Mouse (Mus musculus) layer of hippocampus, adult 18-20 months (tissue): ENCODE data around the gene Psors1c2. TPM values are rescaled to one million over a fixed set of nuclear protein-coding genes. Genes with fewer than 3 reads are reported as not detected.
A peak's percentile ranks its signal among the peaks of the same experiment; 100 is the strongest.

Source experiments
- DNase-seq, 2 experiments: peaks; one replicate each; pipeline ENCODE4 v3.0.0; 2022; ENCODE audit warnings: low spot score in 2 of 2
- total RNA-seq, 2 experiments: library from RNA; stranded (reverse); gene quantifications; 2 replicates each; pipeline ENCODE4 v1.2.3; 2021

Gene Psors1c2
- total RNA-seq, 2 experiments from 2014 or later = 0.41 to 0.79 TPM

- DNase-seq = peak; percentile 94 to 97
Measured at GRCm38 (mm10) chr17:35516652-35517500, 16.1 kb upstream of the Psors1c2 start, which contains the start of the genes Tcf19 and Cchcr1. Tcf19 (minus strand) TSS chr17:35516824. Cchcr1 (plus strand) TSS chr17:35517100.

DNA sequence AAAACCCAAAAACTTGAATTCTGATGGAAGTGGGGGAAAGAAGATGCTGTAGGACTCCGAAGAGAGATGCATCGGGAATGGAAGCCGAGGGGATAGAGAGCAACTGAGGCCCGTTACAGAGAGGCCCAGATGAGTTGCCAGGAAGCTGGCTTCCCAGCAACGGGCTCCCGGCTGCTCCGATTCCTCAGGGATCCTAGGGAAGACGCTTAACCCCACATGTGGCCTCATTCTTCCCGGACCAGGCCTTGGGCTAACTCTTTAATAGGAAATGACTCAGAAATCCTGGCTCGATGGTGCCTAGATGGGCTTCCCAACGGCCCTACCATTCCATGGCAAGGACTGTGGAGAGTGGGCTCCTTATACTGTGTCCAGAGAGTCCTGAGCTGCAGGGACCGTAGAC is 15.5 kb upstream of the Psors1c2 start:
- no peak for DNase-seq

GRCm38 (mm10) chr17:35524354-35524753 is 8.6 kb upstream of the Psors1c2 start:
- no peak for DNase-seq

DNA sequence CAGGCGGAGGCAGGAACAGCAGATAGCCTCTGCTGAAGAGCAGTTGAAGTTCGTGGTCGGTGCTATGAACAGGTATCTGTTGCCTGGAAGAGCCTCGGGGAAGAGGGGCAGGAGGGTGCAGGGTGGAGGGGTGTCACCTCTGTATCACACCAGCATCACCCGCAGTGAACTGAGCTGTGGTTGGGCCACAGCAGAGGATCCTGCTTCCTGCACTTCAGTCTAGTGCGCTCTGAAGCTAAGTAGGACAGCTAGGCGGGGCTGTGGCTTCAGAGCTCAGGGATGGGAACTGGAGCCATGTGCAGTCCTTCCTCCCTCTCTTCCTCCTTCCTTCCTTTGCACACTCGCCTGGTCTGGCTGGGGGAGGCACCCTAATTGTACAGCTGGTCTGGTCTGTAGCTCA is 6.4 kb upstream of the Psors1c2 start:
- DNase-seq = no peak

DNA sequence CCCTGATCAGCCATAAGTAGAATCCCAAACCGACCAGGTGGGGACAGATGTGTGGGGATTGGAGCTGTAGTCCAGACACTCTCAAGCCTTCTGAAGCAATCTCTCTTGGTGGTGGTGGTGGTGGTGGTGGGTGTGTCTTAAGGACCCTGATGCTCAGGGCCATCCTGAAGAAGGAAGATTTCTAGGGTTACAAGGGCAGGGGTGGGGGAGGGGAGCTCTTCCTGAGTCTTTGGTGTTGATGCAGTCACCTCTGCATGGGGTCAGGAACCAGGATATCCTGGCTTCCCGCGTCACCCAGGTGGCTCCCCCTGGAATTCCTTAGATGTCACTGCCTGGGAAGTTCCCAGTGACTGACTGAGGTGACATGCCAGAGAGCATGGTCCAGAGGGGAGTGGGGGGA is 641 bp upstream of the Psors1c2 start:
- DNase-seq = no peak

DNA sequence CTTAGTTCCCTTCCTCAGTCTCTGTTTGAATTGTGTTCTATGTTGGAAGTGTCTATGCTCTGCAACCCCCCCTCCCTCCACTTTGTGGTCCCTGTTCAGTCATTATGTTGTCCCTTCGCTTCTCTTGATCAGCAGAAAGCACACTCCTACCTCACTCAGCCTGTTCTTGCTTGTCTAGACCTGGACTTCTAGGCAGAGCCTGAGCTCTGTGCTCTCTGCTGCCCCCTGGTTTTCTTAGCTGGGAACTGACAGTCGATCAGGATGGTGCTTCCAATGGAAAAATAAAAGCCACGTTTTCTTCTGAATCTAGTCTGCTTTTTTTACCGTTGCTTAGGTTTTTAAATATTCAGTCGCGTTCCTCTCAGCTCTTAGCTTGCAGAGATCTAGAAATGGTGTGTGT is 1.3 kb downstream of the Psors1c2 start:
- peak; percentile 62 to 90 for DNase-seq

GRCm38 (mm10) chr17:35537421-35537820 is 4.4 kb downstream of the Psors1c2 start:
- no peak for DNase-seq

DNA sequence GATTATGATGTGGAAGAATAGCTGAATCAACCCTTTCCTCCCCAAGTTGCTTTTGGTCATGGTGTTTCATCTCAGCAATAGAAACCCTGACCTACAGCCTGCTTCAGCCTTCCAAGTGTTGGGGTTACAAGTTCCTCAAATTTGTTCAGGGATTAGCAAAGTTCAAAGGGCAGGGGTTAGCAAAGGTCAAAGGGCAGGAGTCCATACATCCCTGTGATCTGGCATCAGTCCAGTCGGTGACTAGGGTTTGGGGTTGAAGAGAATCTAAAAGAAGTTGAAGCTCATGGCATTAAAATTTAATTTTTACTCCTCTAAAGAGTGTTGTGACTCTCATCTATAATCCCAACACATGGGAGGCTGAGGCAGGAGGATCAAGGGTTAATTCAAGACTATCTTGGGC is 5.5 kb downstream of the Psors1c2 start:
- no peak for DNase-seq

DNA sequence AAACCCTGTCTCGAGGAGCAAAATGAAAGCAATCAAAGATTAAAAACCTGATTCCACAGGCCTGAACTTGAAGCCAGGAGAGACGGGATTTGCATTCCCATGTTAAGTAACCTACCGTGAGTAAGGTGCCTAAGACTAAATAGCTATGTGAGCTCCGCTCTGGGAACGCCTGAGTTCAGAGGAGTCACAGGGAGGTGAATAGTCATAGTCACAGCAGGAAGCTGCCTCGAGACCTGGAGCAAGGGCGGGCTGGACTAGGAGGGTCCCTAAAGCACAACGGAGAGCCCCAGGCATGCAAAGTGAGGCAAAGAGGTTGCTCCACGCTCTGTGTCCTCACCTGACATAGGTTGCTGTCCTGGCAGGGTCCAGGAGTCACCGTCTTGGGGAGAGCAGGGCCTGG is 6.5 kb downstream of the Psors1c2 start:
- DNase-seq = no peak

- DNase-seq = peak; percentile 16 to 41
Measured at GRCm38 (mm10) chr17:35542761-35543411, 9.9 kb downstream of the Psors1c2 start.

- DNase-seq = no peak
Measured at GRCm38 (mm10) chr17:35543412-35543861, 10.4 kb downstream of the Psors1c2 start.

DNA sequence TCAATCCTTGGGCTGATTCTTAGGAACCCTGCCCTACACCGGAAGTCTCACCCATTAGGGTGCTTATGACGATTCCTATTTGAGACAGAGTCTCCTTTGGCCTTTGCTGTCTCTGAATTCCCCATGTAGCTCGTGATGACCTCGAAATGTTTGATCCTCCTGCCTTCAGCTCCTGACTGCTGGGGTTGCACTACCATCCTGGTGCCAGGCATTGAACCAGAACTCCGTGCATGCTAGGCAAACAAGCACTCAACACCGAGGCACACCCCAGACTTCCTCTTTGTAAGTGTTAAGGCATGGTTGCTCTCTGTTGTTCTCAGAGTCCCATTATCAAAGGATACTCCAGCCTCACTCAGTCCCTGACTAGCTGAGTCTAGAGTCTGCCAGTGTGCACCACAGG is 11.0 kb downstream of the Psors1c2 start:
- no peak for DNase-seq

DNA sequence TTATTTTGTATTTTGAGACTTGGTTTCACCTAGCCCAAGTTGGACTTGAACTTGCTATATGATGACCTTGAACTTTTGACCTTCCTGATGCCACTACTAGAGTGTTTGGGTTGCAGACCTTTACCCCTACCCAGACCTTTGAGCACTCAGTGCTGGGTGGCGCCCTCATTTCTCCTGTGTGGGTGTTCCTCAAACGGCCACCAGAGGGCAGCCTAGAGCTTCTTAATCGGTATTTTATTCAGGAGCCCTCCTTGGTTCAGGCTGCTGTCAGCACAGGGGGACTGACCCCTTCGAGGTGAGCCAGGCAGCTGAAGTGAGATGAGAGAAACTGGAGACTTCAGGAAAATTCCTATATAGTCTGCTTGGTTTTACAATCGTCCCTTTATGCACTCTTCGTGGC is 11.7 kb downstream of the Psors1c2 start:
- DNase-seq = peak in 1 of 2 experiments; percentile 71

DNA sequence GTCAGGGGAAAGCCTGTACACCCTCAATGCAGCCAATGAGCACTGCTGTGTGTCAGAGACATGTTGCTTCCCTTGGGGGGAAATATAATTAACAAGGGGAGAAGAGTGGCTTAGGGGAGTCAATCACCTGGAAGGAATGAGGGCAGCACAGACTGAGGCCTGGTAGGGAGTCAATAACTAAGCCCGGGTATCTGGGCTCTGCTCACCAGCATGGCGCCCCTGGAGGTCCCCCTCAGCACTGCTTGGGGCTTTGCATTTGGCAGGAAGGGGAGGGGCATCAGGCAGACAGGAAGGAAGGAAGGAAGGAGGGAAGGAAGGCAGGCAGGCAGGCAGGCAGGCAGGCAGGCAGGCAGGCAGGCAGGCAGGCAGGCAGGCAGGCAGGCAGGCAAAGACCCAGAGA is 14.5 kb downstream of the Psors1c2 start:
- DNase-seq = no peak

DNA sequence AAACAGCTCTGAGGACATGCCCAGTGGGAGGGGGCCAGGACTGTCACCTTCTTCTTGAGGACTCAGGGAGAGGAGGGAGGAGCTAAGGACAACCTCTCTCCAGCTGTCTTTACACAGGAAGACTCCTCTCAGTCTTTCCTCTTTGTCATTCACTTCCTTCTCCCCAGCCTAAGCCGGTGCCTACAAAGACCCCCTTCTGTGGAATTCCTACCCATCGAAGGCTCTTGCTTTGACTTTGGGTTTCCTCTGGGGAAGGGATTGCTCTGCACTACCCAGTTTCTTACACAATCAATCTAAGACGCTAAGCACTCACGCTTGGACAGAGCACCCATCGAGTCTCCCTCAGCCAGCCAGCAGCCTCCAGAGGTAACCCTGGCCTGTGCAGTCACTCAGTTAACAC is 15.6 kb downstream of the Psors1c2 start:
- no peak for DNase-seq

DNA sequence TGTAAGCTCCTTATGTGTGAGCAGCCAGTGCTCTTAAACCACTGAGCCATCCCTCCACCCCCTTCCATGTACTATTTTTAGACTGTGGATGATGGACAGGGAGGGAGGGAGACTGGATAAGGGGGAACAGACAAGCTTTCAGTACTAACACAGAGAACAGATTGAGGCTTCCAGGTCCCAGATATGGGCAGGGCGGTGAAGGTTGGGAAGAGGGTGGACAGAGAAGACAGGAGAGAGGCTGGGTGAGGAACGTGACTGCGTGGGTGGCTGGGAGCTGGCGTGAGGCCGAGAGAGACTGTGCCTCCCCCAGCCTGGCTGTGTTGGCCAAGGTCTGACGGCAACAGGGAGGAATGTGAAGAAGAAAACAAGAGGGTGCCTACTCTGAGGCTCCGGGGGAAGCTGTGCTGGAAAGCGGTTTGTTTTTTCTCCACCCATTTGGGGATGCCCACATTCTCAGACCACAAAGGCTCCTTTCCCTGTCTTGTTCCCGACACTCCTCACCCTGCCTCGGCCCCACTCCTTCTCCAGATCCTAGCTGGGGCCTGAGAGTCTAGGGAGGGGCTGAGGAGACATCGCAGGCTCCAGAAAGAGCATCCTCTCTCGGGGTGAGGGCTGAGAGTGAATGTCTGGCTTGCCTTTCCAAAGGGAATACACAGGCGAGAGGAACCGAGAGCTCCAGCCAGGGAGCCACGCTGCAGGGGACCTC is 16.6 kb downstream of the Psors1c2 start:
- DNase-seq = peak; percentile 61 to 70

- DNase-seq = no peak
Measured at GRCm38 (mm10) chr17:35550143-35550494, 17.1 kb downstream of the Psors1c2 start.

DNA sequence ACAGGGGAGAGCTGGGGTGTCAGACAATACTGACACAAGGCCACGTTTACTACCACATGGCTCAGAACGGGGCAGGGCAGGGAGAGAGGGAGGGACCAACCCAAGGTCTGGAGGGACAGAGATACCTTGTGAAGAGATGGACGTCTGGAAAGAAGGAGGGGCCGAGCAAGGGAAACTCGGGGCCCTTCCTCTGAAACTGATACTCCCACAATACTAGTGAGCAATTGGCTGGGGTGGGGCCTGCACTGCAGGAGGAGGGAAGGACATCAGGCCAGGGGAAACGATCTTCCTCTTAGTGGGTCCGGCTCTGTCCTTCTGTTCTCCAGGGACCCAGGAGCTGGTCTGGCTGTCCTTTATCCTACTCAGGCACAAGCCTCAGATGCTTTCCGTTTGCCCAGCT is 17.9 kb downstream of the Psors1c2 start:
- DNase-seq = no peak

- DNase-seq = no peak
Measured at GRCm38 (mm10) chr17:35551881-35552414, 18.9 kb downstream of the Psors1c2 start, which contains the start of gene Cdsn. Cdsn (plus strand) TSS chr17:35552128.

DNA sequence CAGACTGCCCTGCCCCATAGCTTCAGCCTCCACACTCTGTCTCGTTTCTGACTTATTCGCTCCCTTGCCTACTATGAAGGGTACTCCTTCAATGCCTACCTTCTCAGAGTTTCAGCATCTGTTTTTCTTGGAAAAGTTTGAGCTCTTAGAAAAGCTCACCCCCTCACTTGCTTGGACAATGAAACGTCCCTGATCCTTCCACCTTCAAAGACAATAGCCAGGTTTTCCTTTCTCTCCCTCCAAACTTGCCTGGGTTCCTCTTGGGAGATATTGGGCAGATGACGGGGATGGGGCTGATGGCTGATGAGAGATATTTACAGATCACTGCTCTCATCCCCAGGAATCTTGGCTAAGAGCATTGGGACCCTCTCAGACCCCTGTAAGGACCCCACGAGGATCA is 21.3 kb downstream of the Psors1c2 start:
- DNase-seq = no peak

DNA sequence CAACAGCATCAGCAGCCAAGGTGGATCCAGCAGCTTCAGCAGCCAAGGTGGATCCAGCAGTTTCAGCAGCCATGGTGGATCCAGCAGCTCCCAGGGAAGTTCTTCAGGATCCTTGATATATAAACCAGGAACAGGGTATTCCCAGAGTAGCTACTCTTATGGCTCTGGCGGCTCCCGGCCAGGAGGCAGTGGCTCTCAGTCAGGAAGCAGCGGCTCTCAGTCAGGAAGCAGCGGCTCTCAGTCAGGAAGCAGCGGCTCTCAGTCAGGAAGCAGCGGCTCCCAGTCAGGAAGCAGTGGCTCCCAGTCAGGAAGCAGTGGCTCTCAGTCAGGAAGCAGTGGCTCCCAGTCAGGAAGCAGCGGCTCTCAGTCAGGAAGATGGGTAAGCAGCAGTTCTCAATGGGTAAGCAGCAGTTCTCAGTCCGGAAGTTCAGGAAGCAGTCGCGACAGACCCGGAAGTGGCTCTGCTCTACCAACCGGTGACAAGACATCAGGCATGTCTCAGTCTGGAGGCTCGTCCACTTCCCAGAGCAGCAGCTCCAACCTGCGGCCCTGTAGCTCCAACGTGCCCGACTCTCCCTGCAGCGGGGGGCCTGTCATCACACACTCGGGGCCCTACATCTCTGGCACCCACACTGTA is 21.9 kb downstream of the Psors1c2 start:
- DNase-seq = no peak
